Mouse (Mus musculus): ENCODE data around the gene Spata20.

- TF ChIP-seq EP300 (IDR thresholded peaks at IDR 0.05; ENCODE audit: insufficient read depth, low read depth, low read length) (no peak), CTCF (IDR thresholded peaks at IDR 0.05; ENCODE audit: low read depth, low read length) (no peak)
Observed at GRCm38 (mm10) chr11:94472916-94473706, 12.9 kb downstream of the Spata20 start.
